In genomic region chr8:123319522-123320164, GRCm38 (mm10) we compare ENCODE assay signal across 7 mouse cellular contexts. TPM values are rescaled to one million over a fixed set of nuclear protein-coding genes. Genes with fewer than 3 reads are reported as not detected.
DNase-seq lines count a peak whose midpoint lies in the region; ATAC-seq and TF ChIP-seq lines count a peak whose summit lies in the region.

No protein-coding gene starts in this region.

- H3K4me3 ChIP-seq in left cerebral cortex, adult 2 months = no peak overlapping the region
- no peak overlapping the region for H3K4me3 ChIP-seq in hindbrain, postnatal 0 days (ENCODE audit: low read length)

- no peaks in the 10 kb centered on the region for H3K4me1 ChIP-seq in hindbrain, postnatal 0 days (ENCODE audit: insufficient read depth, low read length)

- no peak overlapping the region for H3K4me2 ChIP-seq in hindbrain, postnatal 0 days (ENCODE audit: low read depth, low read length)

- no peaks in the 10 kb centered on the region for H3K9me3 ChIP-seq in hindbrain, postnatal 0 days (ENCODE audit: low read length)

- peak; percentile 41; the same call in 1 of the 2 replicates for ATAC-seq in hindbrain, postnatal 0 days

- H3K36me3 ChIP-seq in hindbrain, postnatal 0 days (ENCODE audit: insufficient read depth, low read length) = no peaks in the 10 kb centered on the region

- DNase-seq in left cerebral cortex, adult 2 months (ENCODE audit: extremely low spot score in 1 of 2, low spot score in 2 of 2) = no peak
- DNase-seq in left cerebral cortex, adult 8-10 months (ENCODE audit: low spot score in 2 of 2) = no peak
- DNase-seq in Muller cell, postnatal 12 days (ENCODE audit: inconsistent ontology term) = peak; percentile 52
- peak; percentile 55 for DNase-seq in cerebellum, adult 8-10 months
- DNase-seq in hindbrain, postnatal 0 days (ENCODE audit: low spot score) = peak; percentile 80
- DNase-seq in lung, postnatal 36 days = peak; percentile 75
- peak; percentile 46 for DNase-seq in thymus, postnatal 25 days

- no peak overlapping the region for H3K9ac ChIP-seq in hindbrain, postnatal 0 days (replicated peaks; ENCODE audit: low read length)

- 29% methylated on average over 7 of the region's 7 CpGs for WGBS in hindbrain, postnatal 0 days

- peak; percentile 64 for TF ChIP-seq CTCF in left cerebral cortex, adult 2 months (IDR thresholded peaks at IDR 0.05)
- peak; percentile 84 for TF ChIP-seq CTCF in hindbrain, postnatal 0 days (IDR thresholded peaks at IDR 0.05; ENCODE audit: low read depth)

- no peaks in the 10 kb centered on the region for H3K27me3 ChIP-seq in hindbrain, postnatal 0 days (ENCODE audit: insufficient read depth, low read length)

- intact Hi-C loops in left cerebral cortex, adult 2 months (cut with DNase I) = loop anchor here (1.0 to 2.0 kb wide), 2 partner anchors 33 to 42 kb away; no protein-coding TSS in a partner anchor

- no peak overlapping the region for H3K27ac ChIP-seq in left cerebral cortex, adult 2 months
- H3K27ac ChIP-seq in hindbrain, postnatal 0 days = no peak overlapping the region

RNA-seq across cellular contexts. Expression of gene Fanca, which starts 1.3 kb away (rescaled TPM):
- total RNA-seq in left cerebral cortex, adult 2 months (2021) = 1 to 10 TPM; 3.1 to 3.7 TPM
- 1 to 10 TPM; 1.3 to 2.8 (median 2.2) TPM for total RNA-seq in left cerebral cortex, adult 8-10 months (2022)
- 9.5 and 13.5 TPM in 2 replicates for total RNA-seq in hindbrain, postnatal 0 days (2014; rRNA removed)
- polyA plus RNA-seq in hindbrain, postnatal 0 days (2015; fragmentation: Nextera tagmentation; extraction: Ambion mirVana) = 5.8 TPM in 2 replicates

RNA-seq across cellular contexts. Expression of gene Spire2, which starts 12.9 kb away (rescaled TPM):
- 10 to 100 TPM; 14.1 to 19.5 TPM for total RNA-seq in left cerebral cortex, adult 2 months (2021)
- 10 to 100 TPM; 17.3 to 19.0 (median 18.1) TPM for total RNA-seq in left cerebral cortex, adult 8-10 months (2022)
- 34.0 and 34.5 TPM in 2 replicates for total RNA-seq in hindbrain, postnatal 0 days (2014; rRNA removed)
- 24.7 and 25.4 TPM in 2 replicates for polyA plus RNA-seq in hindbrain, postnatal 0 days (2015; fragmentation: Nextera tagmentation; extraction: Ambion mirVana)

RNA-seq across cellular contexts. Expression of gene Tcf25, which starts 53.9 kb away (rescaled TPM):
- total RNA-seq in left cerebral cortex, adult 2 months (2021) = 100 to 1,000 TPM; 586 to 610 TPM
- total RNA-seq in left cerebral cortex, adult 8-10 months (2022) = 100 to 1,000 TPM; 555 to 559 (median 558) TPM
- 540 and 551 TPM in 2 replicates for total RNA-seq in hindbrain, postnatal 0 days (2014; rRNA removed)
- 407 and 411 TPM in 2 replicates for polyA plus RNA-seq in hindbrain, postnatal 0 days (2015; fragmentation: Nextera tagmentation; extraction: Ambion mirVana)

Comparison
In these comparisons a context has a peak if more than half of its experiments do, and no peak if none do; other contexts are left out.
1. DNase-seq: peak in Muller cell, postnatal 12 days (single experiment), cerebellum, adult 8-10 months (single experiment), hindbrain, postnatal 0 days (single experiment), lung, postnatal 36 days (single experiment) and thymus, postnatal 25 days (single experiment); none in left cerebral cortex, adult 2 months (0 of 2) and left cerebral cortex, adult 8-10 months (0 of 2).